Mouse (Mus musculus) C2C12 (cell line): ENCODE measurements at regions not wholly inside any gene's neighbourhood (a gene's known extent, or its start where the extent isn't known, plus 50 kb on each side); places are given as distances from the start of the nearest gene placed in this dataset.

Source experiments
- H3K27me3 ChIP-seq: one replicate; pipeline ENCODE4 v1.6.1; 2011; ENCODE audit not compliant: control insufficient read depth, insufficient read depth, insufficient read length
- H3K36me3 ChIP-seq: one replicate; pipeline ENCODE4 v1.6.1; 2011; ENCODE audit not compliant: control insufficient read depth, insufficient read depth
- H3K4me3 ChIP-seq: one replicate; pipeline ENCODE4 v1.5.1; 2011; ENCODE audit warnings: mild to moderate bottlenecking, control low read depth; ENCODE audit not compliant: poor library complexity, insufficient read depth, severe bottlenecking
- H3K79me2 ChIP-seq: one replicate; pipeline ENCODE4 v1.6.1; 2011; ENCODE audit not compliant: control insufficient read depth, insufficient read depth
- H3K79me3 ChIP-seq: one replicate; pipeline ENCODE4 v1.6.1; 2011; ENCODE audit warnings: low read depth, control low read depth
- H3ac ChIP-seq: one replicate; pipeline ENCODE3; 2011; ENCODE audit warnings: low read depth; ENCODE audit not compliant: control insufficient read depth, insufficient read length
- CEBPB ChIP-seq: IDR thresholded peaks from one replicate; pipeline ENCODE4 v1.6.1; 2011; ENCODE audit warnings: low read depth, mild to moderate bottlenecking, control low read depth, moderate library complexity
- CTCF ChIP-seq: IDR thresholded peaks from one replicate; pipeline ENCODE4 v1.5.1; 2011; ENCODE audit not compliant: control insufficient read depth, insufficient read depth, insufficient read length
- FOSL1 ChIP-seq: IDR thresholded peaks from one replicate; pipeline ENCODE4 v1.8.0; 2011; ENCODE audit warnings: mild to moderate bottlenecking, low read length; ENCODE audit not compliant: poor library complexity, insufficient read depth, severe bottlenecking
- MAX ChIP-seq: IDR thresholded peaks from one replicate; pipeline ENCODE4 v1.6.1; 2011; ENCODE audit warnings: mild to moderate bottlenecking, control low read depth
- MYOD1 ChIP-seq: IDR thresholded peaks from one replicate; pipeline ENCODE4 v1.6.1; 2011; ENCODE audit warnings: low read depth; ENCODE audit not compliant: control insufficient read depth, insufficient read length
- MYOG ChIP-seq: IDR thresholded peaks from one replicate; pipeline ENCODE4 v1.6.1; 2011; ENCODE audit not compliant: control insufficient read depth, insufficient read length; ENCODE audit errors: extremely low read depth
- USF1 ChIP-seq: IDR thresholded peaks from one replicate; pipeline ENCODE4 v1.6.1; 2011; ENCODE audit warnings: low read depth, mild to moderate bottlenecking, control low read depth, moderate library complexity

GRCm38 (mm10) chr11:19701198-19701597 lies 223.0 kb upstream of the Spred2 start:
- no peaks in the 10 kb centered on the region for H3K36me3 ChIP-seq
- H3ac ChIP-seq, result no peak overlapping the region
- TF ChIP-seq MAX (no peak), MYOD1 (no peak)

GRCm38 (mm10) chr11:19708821-19709220 lies 215.4 kb upstream of the Spred2 start:
- no peaks in the 10 kb centered on the region for H3K79me2 ChIP-seq
- no peaks in the 10 kb centered on the region for H3K27me3 ChIP-seq
- TF ChIP-seq CTCF (no peak), MAX (no peak), USF1 (no peak), FOSL1 (no peak), MYOD1 (no peak), CEBPB (no peak), MYOG (no peak)
- H3K36me3 ChIP-seq, result no peaks in the 10 kb centered on the region
- H3K79me3 ChIP-seq, result no peaks in the 10 kb centered on the region
- no peak overlapping the region for H3ac ChIP-seq
- no peak overlapping the region for H3K4me3 ChIP-seq

More at GRCm38 (mm10) chr11:19701198-19701597, 223.0 kb upstream of the Spred2 start:
- peaks cover 8% of the 10 kb centered on the region for H3K27me3 ChIP-seq
- no peak overlapping the region for H3K4me3 ChIP-seq
- no peaks in the 10 kb centered on the region for H3K79me2 ChIP-seq
- H3K79me3 ChIP-seq, result no peaks in the 10 kb centered on the region

GRCm38 (mm10) chr11:19709337-19709736 lies 214.8 kb upstream of the Spred2 start:
- Histone ChIP-seq H3K27me3 (no peaks in the 10 kb centered on the region), H3K4me3 (no peak overlapping the region)

GRCm38 (mm10) chr11:19713091-19713490 lies 211.1 kb upstream of the Spred2 start:
- H3K79me2 ChIP-seq, result no peaks in the 10 kb centered on the region
- no peak overlapping the region for H3K4me3 ChIP-seq
- peaks cover 4% of the 10 kb centered on the region for H3K27me3 ChIP-seq
- H3K36me3 ChIP-seq, result no peaks in the 10 kb centered on the region
- H3ac ChIP-seq, result no peak overlapping the region
- no peaks in the 10 kb centered on the region for H3K79me3 ChIP-seq
- TF ChIP-seq USF1, result no peak
- no peak for TF ChIP-seq FOSL1
- no peak for TF ChIP-seq CTCF
- no peak for TF ChIP-seq MYOG
- TF ChIP-seq CEBPB, result no peak
- TF ChIP-seq MYOD1, result no peak
- TF ChIP-seq MAX, result no peak

More at GRCm38 (mm10) chr11:19709337-19709736, 214.8 kb upstream of the Spred2 start:
- H3K79me3 ChIP-seq, result no peaks in the 10 kb centered on the region
- TF ChIP-seq CTCF (no peak), MYOG (no peak)
- no peaks in the 10 kb centered on the region for H3K36me3 ChIP-seq
- no peaks in the 10 kb centered on the region for H3K79me2 ChIP-seq
- no peak overlapping the region for H3ac ChIP-seq

- no peak overlapping the region for H3K4me3 ChIP-seq
- TF ChIP-seq CTCF, result no peak
- no peak for TF ChIP-seq CEBPB
- TF ChIP-seq FOSL1, result no peak
- no peak for TF ChIP-seq MYOD1
- TF ChIP-seq MYOG, result no peak
- TF ChIP-seq USF1, result no peak
- TF ChIP-seq MAX, result no peak
- no peaks in the 10 kb centered on the region for H3K36me3 ChIP-seq
- no peak overlapping the region for H3ac ChIP-seq
- peaks cover 4% of the 10 kb centered on the region for H3K27me3 ChIP-seq
- no peaks in the 10 kb centered on the region for H3K79me2 ChIP-seq
- H3K79me3 ChIP-seq, result no peaks in the 10 kb centered on the region
These were observed 210.6 kb upstream of the Spred2 start for GRCm38 (mm10) chr11:19713597-19713996.

GRCm38 (mm10) chr11:19714211-19714610 lies 210.0 kb upstream of the Spred2 start:
- Histone ChIP-seq H3K79me3 (no peaks in the 10 kb centered on the region), H3K27me3 (peaks cover 4% of the 10 kb centered on the region), H3ac (no peak overlapping the region), H3K4me3 (no peak overlapping the region), H3K79me2 (no peaks in the 10 kb centered on the region), H3K36me3 (no peaks in the 10 kb centered on the region)
- TF ChIP-seq CTCF (no peak), FOSL1 (no peak), MAX (no peak), MYOD1 (no peak), MYOG (no peak), USF1 (no peak), CEBPB (no peak)
